ENCODE assay signal across 10 mouse cellular contexts in genomic region chr5:34188856-34189255, GRCm38 (mm10). TPM values are rescaled to one million over a fixed set of nuclear protein-coding genes. Genes with fewer than 3 reads are reported as not detected.
DNase-seq lines count a peak whose midpoint lies in the region; ATAC-seq and TF ChIP-seq lines count a peak whose summit lies in the region.
"Had no signal": no experiment of that assay in that cellular context is flagged by ENCODE, and none has a peak within 500 bp of the region (broad histone marks: within the 10 kb centered on the region; RNA-seq: fewer than 3 reads in every experiment).

No protein-coding gene starts in this region.

- peaks cover 35% of the 10 kb centered on the region for H3K4me1 ChIP-seq in forebrain, embryonic 10.5 days
- peaks cover 35% of the 10 kb centered on the region for H3K4me1 ChIP-seq in forebrain, embryonic 12.5 days
- H3K4me1 ChIP-seq in lung, embryonic 15.5 days, result peaks cover 50% of the 10 kb centered on the region
- H3K4me1 ChIP-seq in lung, adult 2 months (ENCODE audit: control insufficient read depth, insufficient read depth, low read length), result peaks cover 25% of the 10 kb centered on the region
- peaks cover 35% of the 10 kb centered on the region for H3K4me1 ChIP-seq in hindbrain, embryonic 16.5 days (ENCODE audit: control insufficient read depth, insufficient read depth, low read depth, low read length)
- H3K4me1 ChIP-seq in neural tube, embryonic 13.5 days (replicated peaks), result peaks cover 41% of the 10 kb centered on the region

- no peak overlapping the region for H3K27ac ChIP-seq in forebrain, embryonic 10.5 days
- H3K27ac ChIP-seq in forebrain, embryonic 12.5 days, result no peak overlapping the region
- H3K27ac ChIP-seq in lung, embryonic 15.5 days, result peak overlapping the region; percentile 80; the same call in 1 of the 2 replicates
- no peak overlapping the region for H3K27ac ChIP-seq in hindbrain, embryonic 16.5 days (ENCODE audit: low read depth, low read length)
- H3K27ac ChIP-seq in neural tube, embryonic 13.5 days (replicated peaks), result no peak overlapping the region

- no peak for TF ChIP-seq CTCF in lung, adult 2 months (IDR thresholded peaks at IDR 0.05; ENCODE audit: insufficient read depth, low read length)

- WGBS in forebrain, embryonic 10.5 days, result 84% methylated on average over 2 of the region's 2 CpGs
- 90% methylated on average over 2 of the region's 2 CpGs for WGBS in forebrain, embryonic 12.5 days
- 70% methylated on average over 2 of the region's 2 CpGs for WGBS in lung, embryonic 15.5 days
- WGBS in lung, adult 2 months, result 40% methylated on average over 2 of the region's 2 CpGs
- 78% methylated on average over 2 of the region's 2 CpGs for WGBS in hindbrain, embryonic 16.5 days
- 76% methylated on average over 2 of the region's 2 CpGs for WGBS in neural tube, embryonic 13.5 days

- no peak overlapping the region; the same call in 1 of the 2 replicates for H3K4me2 ChIP-seq in forebrain, embryonic 12.5 days
- peak overlapping the region; percentile 90 for H3K4me2 ChIP-seq in lung, embryonic 15.5 days
- H3K4me2 ChIP-seq in hindbrain, embryonic 16.5 days (ENCODE audit: low read length), result peak overlapping the region; percentile 75
- H3K4me2 ChIP-seq in neural tube, embryonic 13.5 days, result peak overlapping the region; percentile 69

- DNase-seq in forebrain, embryonic 10.5 days (ENCODE audit: extremely low spot score, low spot score), result no peak
- no peak for DNase-seq in lung, adult 2 months
- DNase-seq in ovary, postnatal 10 days (ENCODE audit: low spot score), result no peak
- no peak for DNase-seq in layer of hippocampus, postnatal 36 days
- DNase-seq: adrenal gland, adult 2 months had no signal

- H3K9ac ChIP-seq in forebrain, embryonic 12.5 days, result no peak overlapping the region
- H3K9ac ChIP-seq in lung, embryonic 15.5 days, result peak overlapping the region; percentile 56; the same call in 1 of the 2 replicates
- H3K9ac ChIP-seq in hindbrain, embryonic 16.5 days (ENCODE audit: low read depth, low read length), result peak overlapping the region; percentile 73
- peak overlapping the region; percentile 73 for H3K9ac ChIP-seq in neural tube, embryonic 13.5 days

- ATAC-seq in forebrain, embryonic 12.5 days (ENCODE audit: low FRiP score), result no peak
- no peak for ATAC-seq in lung, embryonic 15.5 days (ENCODE audit: borderline replicate concordance, extremely low read depth, low FRiP score, low TSS enrichment)
- ATAC-seq in hindbrain, embryonic 16.5 days, result no peak
- no peak for ATAC-seq in neural tube, embryonic 13.5 days (ENCODE audit: low read depth)

- H3K4me3 ChIP-seq in forebrain, embryonic 10.5 days, result peak overlapping the region; percentile 84
- H3K4me3 ChIP-seq in forebrain, embryonic 12.5 days (replicated peaks), result no peak overlapping the region; the same call in 1 of the 2 replicates
- H3K4me3 ChIP-seq in lung, embryonic 15.5 days, result peak overlapping the region; percentile 92; the same call in 1 of the 2 replicates
- H3K4me3 ChIP-seq in lung, adult 2 months (replicated peaks; ENCODE audit: extremely low read depth, low read depth, low read length), result no peak overlapping the region
- H3K4me3 ChIP-seq in hindbrain, embryonic 16.5 days (ENCODE audit: low read length), result no peak overlapping the region
- H3K4me3 ChIP-seq in neural tube, embryonic 13.5 days, result peak overlapping the region; percentile 87

- H3K27me3 ChIP-seq in forebrain, embryonic 10.5 days (ENCODE audit: poor library complexity, severe bottlenecking), result peaks cover 27% of the 10 kb centered on the region
- peaks cover 26% of the 10 kb centered on the region for H3K27me3 ChIP-seq in forebrain, embryonic 12.5 days
- no peaks in the 10 kb centered on the region for H3K27me3 ChIP-seq in lung, embryonic 15.5 days
- no peaks in the 10 kb centered on the region for H3K27me3 ChIP-seq in hindbrain, embryonic 16.5 days (replicated peaks; ENCODE audit: control insufficient read depth, insufficient read depth, low read length)
- no peaks in the 10 kb centered on the region for H3K27me3 ChIP-seq in neural tube, embryonic 13.5 days

- TF ChIP-seq POLR2A in lung, adult 2 months (IDR thresholded peaks at IDR 0.05; ENCODE audit: borderline replicate concordance, extremely low read depth, low read depth, low read length), result no peak

- no peaks in the 10 kb centered on the region for H3K9me3 ChIP-seq in forebrain, embryonic 10.5 days
- no peaks in the 10 kb centered on the region for H3K9me3 ChIP-seq in forebrain, embryonic 12.5 days
- no peaks in the 10 kb centered on the region for H3K9me3 ChIP-seq in lung, embryonic 15.5 days
- H3K9me3 ChIP-seq in hindbrain, embryonic 16.5 days (ENCODE audit: control insufficient read depth, low read length), result no peaks in the 10 kb centered on the region
- no peaks in the 10 kb centered on the region for H3K9me3 ChIP-seq in neural tube, embryonic 13.5 days

- H3K36me3 ChIP-seq in forebrain, embryonic 10.5 days (replicated peaks), result no peaks in the 10 kb centered on the region; the same call in 1 of the 2 replicates
- no peaks in the 10 kb centered on the region for H3K36me3 ChIP-seq in forebrain, embryonic 12.5 days (replicated peaks)
- no peaks in the 10 kb centered on the region for H3K36me3 ChIP-seq in lung, embryonic 15.5 days
- no peaks in the 10 kb centered on the region for H3K36me3 ChIP-seq in hindbrain, embryonic 16.5 days (ENCODE audit: control insufficient read depth, insufficient read depth, low read length)
- peaks cover 6% of the 10 kb centered on the region; the same call in 1 of the 2 replicates for H3K36me3 ChIP-seq in neural tube, embryonic 13.5 days

RNA-seq across cellular contexts. Expression of gene Mxd4, which starts 1.3 kb away (rescaled TPM):
- 11.1 and 14.6 TPM in 2 replicates for polyA plus RNA-seq in forebrain, embryonic 10.5 days (2016; fragmentation: Nextera tagmentation; extraction: Ambion mirVana)
- polyA plus RNA-seq in forebrain, embryonic 12.5 days (2016; fragmentation: Nextera tagmentation; extraction: Ambion mirVana), result 25.0 and 25.8 TPM in 2 replicates
- polyA plus RNA-seq in lung, embryonic 15.5 days (2015; fragmentation: Nextera tagmentation; extraction: Ambion mirVana), result 44.5 and 50.0 TPM in 2 replicates
- polyA plus RNA-seq in lung, adult 2 months (2012; rRNA removed), result 318 and 340 TPM in 2 replicates
- 31.0 and 33.9 TPM in 2 replicates for polyA plus RNA-seq in hindbrain, embryonic 16.5 days (2015; fragmentation: Nextera tagmentation; extraction: Ambion mirVana)
- 27.0 and 31.6 TPM in 2 replicates for polyA plus RNA-seq in neural tube, embryonic 13.5 days (2015; fragmentation: Nextera tagmentation; extraction: Ambion mirVana)
- 10 to 100 TPM; 86.7 to 99.5 TPM for total RNA-seq in layer of hippocampus, postnatal 36 days (2021)

RNA-seq across cellular contexts. Expression of gene Haus3, which starts 19.5 kb away (rescaled TPM):
- 53.8 and 59.4 TPM in 2 replicates for polyA plus RNA-seq in forebrain, embryonic 10.5 days (2016; fragmentation: Nextera tagmentation; extraction: Ambion mirVana)
- 43.1 and 45.3 TPM in 2 replicates for polyA plus RNA-seq in forebrain, embryonic 12.5 days (2016; fragmentation: Nextera tagmentation; extraction: Ambion mirVana)
- polyA plus RNA-seq in lung, embryonic 15.5 days (2015; fragmentation: Nextera tagmentation; extraction: Ambion mirVana), result 42.2 and 43.9 TPM in 2 replicates
- 0.46 and 0.49 TPM in 2 replicates for polyA plus RNA-seq in lung, adult 2 months (2012; rRNA removed)
- polyA plus RNA-seq in hindbrain, embryonic 16.5 days (2015; fragmentation: Nextera tagmentation; extraction: Ambion mirVana), result 13.8 and 14.2 TPM in 2 replicates
- polyA plus RNA-seq in neural tube, embryonic 13.5 days (2015; fragmentation: Nextera tagmentation; extraction: Ambion mirVana), result 15.2 and 17.9 TPM in 2 replicates
- total RNA-seq in layer of hippocampus, postnatal 36 days (2021), result 1 to 10 TPM; 6.3 to 6.4 TPM

RNA-seq across cellular contexts. Expression of gene Poln, which starts 19.6 kb away (rescaled TPM):
- 0.77 and 0.89 TPM in 2 replicates for polyA plus RNA-seq in forebrain, embryonic 10.5 days (2016; fragmentation: Nextera tagmentation; extraction: Ambion mirVana)
- polyA plus RNA-seq in forebrain, embryonic 12.5 days (2016; fragmentation: Nextera tagmentation; extraction: Ambion mirVana), result 0.62 and 0.80 TPM in 2 replicates
- 0.60 and 1.2 TPM in 2 replicates for polyA plus RNA-seq in lung, embryonic 15.5 days (2015; fragmentation: Nextera tagmentation; extraction: Ambion mirVana)
- polyA plus RNA-seq in lung, adult 2 months (2012; rRNA removed), result 0.77 and 1.4 TPM in 2 replicates
- 0.20 and 0.52 TPM in 2 replicates for polyA plus RNA-seq in hindbrain, embryonic 16.5 days (2015; fragmentation: Nextera tagmentation; extraction: Ambion mirVana)
- polyA plus RNA-seq in neural tube, embryonic 13.5 days (2015; fragmentation: Nextera tagmentation; extraction: Ambion mirVana), result 0.29 and 1.0 TPM in 2 replicates
- under 1 TPM; 0.71 to 0.92 TPM for total RNA-seq in layer of hippocampus, postnatal 36 days (2021)
- total RNA-seq: liver, adult 2 months had no signal
- polyA plus RNA-seq: liver, adult 2 months had no signal

Comparison
In these comparisons a context has a peak if more than half of its experiments do, and no peak if none do; other contexts are left out.
1. H3K4me3 ChIP-seq: peak in forebrain, embryonic 10.5 days (single experiment), lung, embryonic 15.5 days (single experiment) and neural tube, embryonic 13.5 days (single experiment); none in forebrain, embryonic 12.5 days (single experiment), lung, adult 2 months (single experiment) and hindbrain, embryonic 16.5 days (single experiment).